Mouse (Mus musculus): ENCODE results near the gene St7l. TPM values are rescaled to one million over a fixed set of nuclear protein-coding genes. Genes with fewer than 3 reads are reported as not detected.

St7l gene
- polyA plus RNA-seq, 1 experiment = 13.2 TPM

GRCm38 (mm10) chr3:104817481-104817990 is 46.3 kb upstream of the St7l start:
- Histone ChIP-seq H3K4me3 (peak overlapping the region; percentile 71), H3K4me2 (ENCODE audit: low read depth) (peak overlapping the region; percentile 69)

GRCm38 (mm10) chr3:104817991-104818748 is 45.6 kb upstream of the St7l start, which contains the start of gene Mov10:
Mov10 (minus strand) TSS chr3:104818563.
- Histone ChIP-seq H3K4me2 (ENCODE audit: low read depth) (peak within 1 kb of the TSS; percentile 80), H3K4me3 (peak within 1 kb of the TSS; percentile 71), H3K27me3 (ENCODE audit: control insufficient read depth, insufficient read depth, insufficient read length) (no peaks in the 10 kb centered on the region), H3ac (ENCODE audit: control insufficient read depth, insufficient read length) (peak within 1 kb of the TSS; percentile 28), H3K36me3 (ENCODE audit: control insufficient read depth, insufficient read depth) (peaks cover 9% of the 10 kb centered on the region), H3K79me2 (ENCODE audit: control insufficient read depth, insufficient read depth) (no peaks in the 10 kb centered on the region)
- TF ChIP-seq TCF12 (IDR thresholded peaks at IDR 0.05; ENCODE audit: insufficient read depth, poor library complexity, severe bottlenecking) = no peak
- TF ChIP-seq USF1 (IDR thresholded peaks at IDR 0.05; ENCODE audit: low read depth) = no peak
- no peak for TF ChIP-seq REST (IDR thresholded peaks at IDR 0.05; ENCODE audit: insufficient read depth, insufficient read length)
- no peak for TF ChIP-seq SRF (IDR thresholded peaks at IDR 0.05; ENCODE audit: control insufficient read depth, insufficient read length, low read depth)
- no peak for TF ChIP-seq E2F4 (IDR thresholded peaks at IDR 0.05; ENCODE audit: insufficient read depth)
- no peak for TF ChIP-seq CEBPB (IDR thresholded peaks at IDR 0.05; ENCODE audit: insufficient read depth, poor library complexity, severe bottlenecking)
- TF ChIP-seq POLR2AphosphoS2 (IDR thresholded peaks at IDR 0.05; ENCODE audit: insufficient read length, low read depth) = peak; percentile 10
- TF ChIP-seq MYOG (IDR thresholded peaks at IDR 0.05; ENCODE audit: control insufficient read depth in 1 of 3, insufficient read depth in 1 of 3, insufficient read length in 2 of 3, low read depth in 2 of 3) = no peak
- TF ChIP-seq POLR2A (IDR thresholded peaks at IDR 0.05; ENCODE audit: insufficient read length, low read depth) = peak; percentile 13
- no peak for TF ChIP-seq MAX (IDR thresholded peaks at IDR 0.05; ENCODE audit: low read depth)
- no peak for TF ChIP-seq MYOD1 (IDR thresholded peaks at IDR 0.05; ENCODE audit: control insufficient read depth in 1 of 3, insufficient read length in 2 of 3, low read depth in 2 of 3)
- no peak for TF ChIP-seq TCF3 (IDR thresholded peaks at IDR 0.05; ENCODE audit: insufficient read length, low read depth)

More at GRCm38 (mm10) chr3:104817481-104817990, 46.3 kb upstream of the St7l start:
- TF ChIP-seq POLR2AphosphoS2 (IDR thresholded peaks at IDR 0.05; ENCODE audit: insufficient read length, low read depth) (no peak), POLR2A (IDR thresholded peaks at IDR 0.05; ENCODE audit: insufficient read length, low read depth) (peak; percentile 49)
- H3K36me3 ChIP-seq (ENCODE audit: control insufficient read depth, insufficient read depth) = peaks cover 9% of the 10 kb centered on the region
- H3K27me3 ChIP-seq (ENCODE audit: control insufficient read depth, insufficient read depth, insufficient read length) = no peaks in the 10 kb centered on the region
- no peaks in the 10 kb centered on the region for H3K79me2 ChIP-seq (ENCODE audit: control insufficient read depth, insufficient read depth)
- peak overlapping the region; percentile 28 for H3ac ChIP-seq (ENCODE audit: control insufficient read depth, insufficient read length)

- peak overlapping the region; percentile 28 for H3ac ChIP-seq (ENCODE audit: control insufficient read depth, insufficient read length)
These were observed 45.1 kb upstream of the St7l start for GRCm38 (mm10) chr3:104818749-104819134.

GRCm38 (mm10) chr3:104820426-104820825 is 43.4 kb upstream of the St7l start:
- H3K4me2 ChIP-seq (ENCODE audit: low read depth) = no peak overlapping the region

More at GRCm38 (mm10) chr3:104818749-104819134, 45.1 kb upstream of the St7l start:
- Histone ChIP-seq H3K4me3 (peak overlapping the region; percentile 71), H3K79me2 (ENCODE audit: control insufficient read depth, insufficient read depth) (no peaks in the 10 kb centered on the region), H3K36me3 (ENCODE audit: control insufficient read depth, insufficient read depth) (peaks cover 9% of the 10 kb centered on the region), H3K4me2 (ENCODE audit: low read depth) (peak overlapping the region; percentile 80), H3K27me3 (ENCODE audit: control insufficient read depth, insufficient read depth, insufficient read length) (no peaks in the 10 kb centered on the region)
- no peak for TF ChIP-seq REST (IDR thresholded peaks at IDR 0.05; ENCODE audit: insufficient read depth, insufficient read length)
- TF ChIP-seq POLR2AphosphoS2 (IDR thresholded peaks at IDR 0.05; ENCODE audit: insufficient read length, low read depth) = no peak
- TF ChIP-seq CEBPB (IDR thresholded peaks at IDR 0.05; ENCODE audit: insufficient read depth, poor library complexity, severe bottlenecking) = no peak
- no peak for TF ChIP-seq MYOD1 (IDR thresholded peaks at IDR 0.05; ENCODE audit: control insufficient read depth in 1 of 3, insufficient read length in 2 of 3, low read depth in 2 of 3)
- no peak for TF ChIP-seq MAX (IDR thresholded peaks at IDR 0.05; ENCODE audit: low read depth)
- TF ChIP-seq POLR2A (IDR thresholded peaks at IDR 0.05; ENCODE audit: insufficient read length, low read depth) = no peak
- TF ChIP-seq USF1 (IDR thresholded peaks at IDR 0.05; ENCODE audit: low read depth) = no peak
- TF ChIP-seq E2F4 (IDR thresholded peaks at IDR 0.05; ENCODE audit: insufficient read depth) = no peak
- no peak for TF ChIP-seq SRF (IDR thresholded peaks at IDR 0.05; ENCODE audit: control insufficient read depth, insufficient read length, low read depth)
- TF ChIP-seq MYOG (IDR thresholded peaks at IDR 0.05; ENCODE audit: control insufficient read depth in 1 of 3, insufficient read depth in 1 of 3, insufficient read length in 2 of 3, low read depth in 2 of 3) = no peak
- TF ChIP-seq TCF12 (IDR thresholded peaks at IDR 0.05; ENCODE audit: insufficient read depth, poor library complexity, severe bottlenecking) = no peak
- TF ChIP-seq TCF3 (IDR thresholded peaks at IDR 0.05; ENCODE audit: insufficient read length, low read depth) = no peak

More at GRCm38 (mm10) chr3:104820426-104820825, 43.4 kb upstream of the St7l start:
- no peak overlapping the region for H3K4me3 ChIP-seq
- peaks cover 9% of the 10 kb centered on the region for H3K36me3 ChIP-seq (ENCODE audit: control insufficient read depth, insufficient read depth)
- no peaks in the 10 kb centered on the region for H3K79me2 ChIP-seq (ENCODE audit: control insufficient read depth, insufficient read depth)
- no peaks in the 10 kb centered on the region for H3K27me3 ChIP-seq (ENCODE audit: control insufficient read depth, insufficient read depth, insufficient read length)
- no peak for TF ChIP-seq SRF (IDR thresholded peaks at IDR 0.05; ENCODE audit: control insufficient read depth, insufficient read length, low read depth)
- TF ChIP-seq CEBPB (IDR thresholded peaks at IDR 0.05; ENCODE audit: insufficient read depth, poor library complexity, severe bottlenecking) = no peak
- no peak for TF ChIP-seq MYOG (IDR thresholded peaks at IDR 0.05; ENCODE audit: control insufficient read depth in 1 of 3, insufficient read depth in 1 of 3, insufficient read length in 2 of 3, low read depth in 2 of 3)
- no peak for TF ChIP-seq REST (IDR thresholded peaks at IDR 0.05; ENCODE audit: insufficient read depth, insufficient read length)
- TF ChIP-seq E2F4 (IDR thresholded peaks at IDR 0.05; ENCODE audit: insufficient read depth) = no peak
- TF ChIP-seq MYOD1 (IDR thresholded peaks at IDR 0.05; ENCODE audit: control insufficient read depth in 1 of 3, insufficient read length in 2 of 3, low read depth in 2 of 3) = no peak
- TF ChIP-seq POLR2AphosphoS2 (IDR thresholded peaks at IDR 0.05; ENCODE audit: insufficient read length, low read depth) = no peak
- TF ChIP-seq TCF12 (IDR thresholded peaks at IDR 0.05; ENCODE audit: insufficient read depth, poor library complexity, severe bottlenecking) = no peak
- no peak for TF ChIP-seq POLR2A (IDR thresholded peaks at IDR 0.05; ENCODE audit: insufficient read length, low read depth)
- TF ChIP-seq TCF3 (IDR thresholded peaks at IDR 0.05; ENCODE audit: insufficient read length, low read depth) = no peak
- no peak for TF ChIP-seq MAX (IDR thresholded peaks at IDR 0.05; ENCODE audit: low read depth)
- H3ac ChIP-seq (ENCODE audit: control insufficient read depth, insufficient read length) = no peak overlapping the region

Measured in myocyte (in vitro differentiated cells).